In the genomic region with DNA sequence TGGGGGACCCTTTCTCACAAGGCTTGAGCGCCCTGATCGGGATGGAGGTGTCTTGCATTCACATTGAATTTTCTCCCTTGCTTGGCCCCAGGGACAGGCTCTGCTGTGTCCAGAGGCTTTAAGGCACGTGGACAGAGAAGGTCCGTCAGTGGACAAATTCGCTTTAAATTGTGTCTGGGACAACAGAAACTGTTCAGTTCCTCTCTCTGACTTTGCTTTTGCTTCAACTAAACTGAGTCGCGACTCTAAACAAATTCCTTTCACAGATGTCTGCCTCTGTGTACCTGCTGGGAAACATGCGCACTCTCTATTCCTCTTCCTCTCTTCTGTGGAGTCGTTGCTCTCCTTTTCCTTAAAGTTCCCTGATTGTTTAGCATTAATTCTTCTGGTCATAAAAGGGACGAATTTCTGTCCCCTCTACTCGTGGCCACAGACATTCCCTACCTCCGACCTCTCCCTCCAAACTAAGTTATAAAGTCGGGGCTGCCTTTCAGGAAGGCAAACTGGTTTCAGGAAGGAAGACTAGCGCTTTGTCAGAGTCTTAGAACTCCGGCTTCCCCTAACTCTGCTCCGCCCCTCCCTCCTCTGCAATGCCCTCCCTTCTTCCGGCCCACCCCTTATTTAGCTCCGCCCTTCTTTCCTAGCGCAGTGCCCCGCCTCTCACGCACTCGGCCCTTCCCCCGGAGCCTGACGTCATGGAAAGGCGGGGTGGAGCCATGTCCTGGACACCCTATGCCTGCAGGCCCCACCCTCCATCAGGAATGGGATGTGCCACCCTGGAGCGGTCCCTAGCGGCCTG, we compare ENCODE assay signal across 8 mouse cellular contexts. TPM values are rescaled to one million over a fixed set of nuclear protein-coding genes. Genes with fewer than 3 reads are reported as not detected.
A peak's percentile ranks its signal among the peaks of the same experiment; 100 is the strongest.
DNase-seq lines count a peak whose midpoint lies in the region; ATAC-seq and TF ChIP-seq lines count a peak whose summit lies in the region.

No protein-coding gene starts in this region.

- H3K36me3 ChIP-seq in hindbrain, postnatal 0 days (ENCODE audit: insufficient read depth, low read length) = no peaks in the 10 kb centered on the region

- ATAC-seq in hindbrain, postnatal 0 days = peak; percentile 98
- ATAC-seq in megakaryocyte, adult 5-6 weeks (ENCODE audit: poor library complexity, severe bottlenecking) = peak; percentile 92

- intact Hi-C loops in left cerebral cortex, adult 2 months (cut with DNase I) = loop anchor here (1.0 to 2.0 kb wide), 3 partner anchors 22 to 119 kb away; partner anchors contain the start of gene Itpkb

- H3K27me3 ChIP-seq in hindbrain, postnatal 0 days (ENCODE audit: insufficient read depth, low read length) = no peaks in the 10 kb centered on the region

- TF ChIP-seq CTCF in hindbrain, postnatal 0 days (IDR thresholded peaks at IDR 0.05; ENCODE audit: low read depth) = peak; percentile 74
- peak; percentile 70 for TF ChIP-seq CTCF in left cerebral cortex, adult 2 months (IDR thresholded peaks at IDR 0.05)

- H3K4me2 ChIP-seq in hindbrain, postnatal 0 days (ENCODE audit: low read depth, low read length) = peak overlapping the region; percentile 68

- H3K9me3 ChIP-seq in hindbrain, postnatal 0 days (ENCODE audit: low read length) = no peaks in the 10 kb centered on the region

- peak; percentile 93 for DNase-seq in T-cell, adult 2 months (ENCODE audit: low spot score)
- peak; percentile 96 to 98 for DNase-seq in cerebellum, postnatal 36 days
- DNase-seq in gastrocnemius, adult 18-20 months (ENCODE audit: low spot score) = peak; percentile 99
- DNase-seq in hindbrain, postnatal 0 days (ENCODE audit: low spot score) = peak; percentile 98
- peak; percentile 98 to 99 for DNase-seq in left cerebral cortex, adult 2 months (ENCODE audit: extremely low spot score in 1 of 2, low spot score in 2 of 2)
- peak; percentile 97 to 98 for DNase-seq in right cerebral cortex, adult 2 months (ENCODE audit: low spot score in 2 of 2)
- peak; percentile 99 for DNase-seq in urinary bladder, postnatal 14 days (ENCODE audit: low spot score)

- peak overlapping the region; percentile 75 for H3K27ac ChIP-seq in hindbrain, postnatal 0 days
- peak overlapping the region; percentile 89 for H3K27ac ChIP-seq in left cerebral cortex, adult 2 months

- 1% methylated on average over 27 of the region's 27 CpGs for WGBS in hindbrain, postnatal 0 days

- peaks cover 8% of the 10 kb centered on the region; the same call in 1 of the 2 replicates for H3K4me1 ChIP-seq in hindbrain, postnatal 0 days (ENCODE audit: insufficient read depth, low read length)

- H3K9ac ChIP-seq in hindbrain, postnatal 0 days (replicated peaks; ENCODE audit: low read length) = peak overlapping the region; percentile 48

- peak overlapping the region; percentile 36 for H3K4me3 ChIP-seq in hindbrain, postnatal 0 days (ENCODE audit: low read length)
- H3K4me3 ChIP-seq in left cerebral cortex, adult 2 months = peak overlapping the region; percentile 45

RNA-seq across cellular contexts. Expression of gene Itpkb, which starts 56.9 kb away (rescaled TPM):
- 10 to 100 TPM; 11.3 to 21.8 TPM for total RNA-seq in gastrocnemius, adult 18-20 months (2021)
- total RNA-seq in hindbrain, postnatal 0 days (2014; rRNA removed) = 16.9 and 19.0 TPM in 2 replicates
- 4.1 and 4.8 TPM in 2 replicates for polyA plus RNA-seq in hindbrain, postnatal 0 days (2015; fragmentation: Nextera tagmentation; extraction: Ambion mirVana)
- 10 to 100 TPM; 17.9 to 18.2 TPM for total RNA-seq in left cerebral cortex, adult 2 months (2021)
- total RNA-seq in megakaryocyte, adult 5-6 weeks (2015) = 11.5 and 12.9 TPM in 2 replicates
- total RNA-seq in megakaryocyte, adult 5-6 weeks (2017) = 10.9 and 13.6 TPM in 2 replicates

Comparison
In these comparisons a context has a peak if more than half of its experiments do, and no peak if none do; other contexts are left out.
1. Peak in every context shown above with its lines: DNase-seq, ATAC-seq, H3K4me3 ChIP-seq and H3K27ac ChIP-seq.